Mouse (Mus musculus): ENCODE data around the gene Slc27a5.

GRCm38 (mm10) chr7:13032541-13032940 lies 34.5 kb upstream of the Slc27a5 start:
- TF ChIP-seq HCFC1 (IDR thresholded peaks at IDR 0.05; ENCODE audit: low read depth, low read length) (no peak), ETS1 (conservative IDR thresholded peaks at IDR 0.05; ENCODE audit: low read depth, low read length) (no peak), RAD21 (IDR thresholded peaks at IDR 0.05; ENCODE audit: low read depth, low read length) (no peak), CTCF (conservative IDR thresholded peaks at IDR 0.05 in 1 of 2, IDR thresholded peaks at IDR 0.05 in 1 of 2; ENCODE audit: low read depth in 2 of 2, low read length in 2 of 2) (no peak)
